Mouse (Mus musculus) NIH3T3 (cell line): ENCODE data around the gene Enah.
A peak's percentile ranks its signal among the peaks of the same experiment; 100 is the strongest.

Experiments
- DNase-seq: peaks from one replicate; pipeline ENCODE4 v3.0.0-alpha.2; 2012; ENCODE audit warnings: low read depth

Enah gene

GRCm38 (mm10) chr1:181963827-181964226 is 56.0 kb downstream of the Enah start:
- peak; percentile 20 for DNase-seq

DNA sequence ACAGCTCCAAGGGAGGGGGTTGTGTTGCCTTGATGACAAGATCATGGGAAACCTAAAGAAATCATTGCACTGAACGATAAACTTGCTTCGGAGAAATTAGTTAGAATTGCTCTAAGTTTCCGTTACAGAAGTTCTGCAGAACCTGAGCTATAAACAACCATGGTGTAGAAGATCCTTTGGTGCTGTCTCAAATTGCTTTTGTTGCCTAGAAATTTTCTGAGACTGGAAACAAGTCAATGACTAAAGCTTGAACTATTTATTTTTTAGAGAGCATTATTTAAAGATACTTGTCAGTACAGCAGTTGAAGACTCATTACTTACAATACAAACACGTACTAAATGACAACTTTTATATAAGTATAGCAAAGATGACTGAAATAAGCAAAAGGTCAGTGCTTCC is 56.4 kb downstream of the Enah start:
- DNase-seq = peak; percentile 48

DNA sequence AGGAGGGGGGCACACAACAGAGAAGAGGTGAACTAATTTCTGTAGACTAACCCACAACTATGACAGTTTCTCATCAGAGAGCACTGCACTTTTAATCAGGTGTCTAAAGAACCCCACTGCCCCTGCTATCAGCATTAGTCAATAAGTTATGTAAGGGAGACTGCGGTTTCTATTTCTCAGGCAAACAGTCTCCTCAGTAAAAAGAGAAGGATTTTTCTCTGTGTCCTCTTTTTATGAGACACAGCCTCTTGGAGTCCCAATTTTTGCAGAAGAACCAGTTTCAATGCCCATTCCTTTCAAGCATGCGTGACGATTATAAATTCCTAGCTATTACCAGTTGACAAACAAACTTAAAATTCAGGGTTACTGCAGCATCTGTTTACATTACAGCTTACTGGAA is 59.4 kb downstream of the Enah start:
- DNase-seq = no peak

- no peak for DNase-seq
These were observed 61.4 kb downstream of the Enah start for GRCm38 (mm10) chr1:181958392-181958791.

GRCm38 (mm10) chr1:181957736-181958135 is 62.1 kb downstream of the Enah start:
- no peak for DNase-seq

DNA sequence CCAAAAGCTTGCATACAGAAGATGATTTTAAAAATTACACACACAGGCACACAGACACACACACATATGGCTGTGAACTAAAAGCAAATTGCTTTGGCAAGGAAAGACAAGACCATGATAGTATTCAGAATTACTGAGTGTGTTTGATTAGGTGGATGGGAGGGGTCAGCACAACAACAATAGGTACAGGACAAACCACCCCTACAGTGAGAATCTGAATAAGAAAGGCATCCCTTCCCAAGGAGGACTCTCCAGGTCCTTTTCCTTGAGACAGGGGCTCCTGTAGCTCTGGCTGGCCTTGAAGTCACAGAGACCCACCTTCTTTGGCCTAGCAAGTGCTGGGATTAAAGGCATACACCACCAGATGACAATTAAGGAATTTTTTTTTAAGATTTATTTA is 66.2 kb downstream of the Enah start:
- no peak for DNase-seq

DNA sequence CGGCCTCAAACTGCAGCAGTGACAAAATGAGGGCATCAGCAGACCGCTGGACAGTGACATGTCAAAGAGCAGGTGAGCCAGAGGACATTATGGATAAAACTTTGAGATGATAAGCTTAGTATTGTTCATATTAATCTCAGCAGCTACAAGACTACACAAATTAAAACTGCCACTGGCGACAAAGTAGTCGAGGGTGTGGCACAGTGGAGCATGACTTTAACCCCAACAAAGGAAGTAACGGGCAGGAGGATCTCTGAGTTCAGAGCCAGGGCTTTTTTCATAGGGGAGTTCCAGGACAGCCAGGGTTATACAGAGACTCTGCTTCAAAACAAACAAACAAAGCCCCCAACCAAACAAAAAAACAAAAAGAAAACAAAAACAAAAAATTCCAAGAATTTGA is 68.5 kb downstream of the Enah start:
- no peak for DNase-seq

DNA sequence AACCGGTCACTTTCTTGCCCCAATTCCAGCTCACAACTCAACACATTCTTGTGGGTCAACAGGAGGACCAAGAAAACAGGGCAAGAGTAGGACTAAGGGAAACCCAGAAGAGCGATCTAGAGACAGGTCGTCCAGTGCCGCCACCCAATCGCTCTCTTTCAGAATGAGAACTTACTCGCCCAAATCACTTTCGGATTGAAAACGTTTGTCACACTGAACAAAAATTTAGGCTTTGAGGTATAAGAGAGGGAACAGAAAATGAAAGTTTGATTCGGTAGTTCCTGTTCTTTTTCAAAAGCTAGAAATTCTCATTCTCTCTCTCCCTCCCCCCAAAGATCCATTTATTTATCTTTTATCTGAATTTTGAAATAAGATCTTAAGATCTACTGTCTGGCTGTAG is 69.1 kb downstream of the Enah start:
- DNase-seq = no peak

GRCm38 (mm10) chr1:181948191-181948590 is 71.6 kb downstream of the Enah start:
- DNase-seq = no peak

DNA sequence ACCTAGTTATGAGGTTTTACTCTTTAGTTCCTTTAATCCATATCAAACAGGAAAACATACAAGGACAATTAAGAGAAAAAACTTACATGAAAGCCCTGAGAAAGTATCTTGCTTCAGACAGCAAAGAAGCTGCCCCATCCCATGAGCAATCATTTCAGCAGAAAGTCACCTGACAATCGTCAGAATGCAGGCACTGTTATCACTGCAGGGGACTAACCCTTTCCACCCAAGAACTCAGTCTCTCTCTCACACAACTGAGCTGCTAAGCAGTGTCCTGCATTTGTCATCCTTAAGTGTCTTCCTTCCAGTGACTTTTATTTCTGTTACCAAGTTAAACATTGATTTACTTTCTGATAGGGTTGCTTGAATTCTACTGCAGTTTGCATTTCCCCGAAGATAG is 82.7 kb downstream of the Enah start:
- no peak for DNase-seq

- DNase-seq = no peak
These were observed 91.4 kb downstream of the Enah start for GRCm38 (mm10) chr1:181928388-181928787.

DNA sequence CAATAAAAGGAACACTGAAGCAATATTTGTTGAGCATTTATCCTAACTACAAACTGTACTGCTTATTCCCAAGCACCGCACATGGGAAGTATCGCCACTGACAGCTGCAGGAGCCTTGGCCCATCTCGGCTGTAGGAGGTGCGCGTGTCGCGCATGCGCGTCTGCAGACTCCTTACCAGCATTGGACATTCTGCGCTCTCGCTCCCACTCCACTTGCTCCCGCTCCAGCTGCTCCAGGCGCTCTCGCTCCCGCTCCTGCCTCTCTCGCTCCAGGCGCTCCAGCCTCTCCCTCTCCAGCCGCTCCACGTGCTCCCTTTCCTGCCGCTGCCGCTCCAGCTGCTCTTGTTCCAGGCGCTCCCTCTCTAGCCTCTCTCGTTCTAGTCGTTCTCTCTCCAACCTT is 96.4 kb downstream of the Enah start:
- no peak for DNase-seq

DNA sequence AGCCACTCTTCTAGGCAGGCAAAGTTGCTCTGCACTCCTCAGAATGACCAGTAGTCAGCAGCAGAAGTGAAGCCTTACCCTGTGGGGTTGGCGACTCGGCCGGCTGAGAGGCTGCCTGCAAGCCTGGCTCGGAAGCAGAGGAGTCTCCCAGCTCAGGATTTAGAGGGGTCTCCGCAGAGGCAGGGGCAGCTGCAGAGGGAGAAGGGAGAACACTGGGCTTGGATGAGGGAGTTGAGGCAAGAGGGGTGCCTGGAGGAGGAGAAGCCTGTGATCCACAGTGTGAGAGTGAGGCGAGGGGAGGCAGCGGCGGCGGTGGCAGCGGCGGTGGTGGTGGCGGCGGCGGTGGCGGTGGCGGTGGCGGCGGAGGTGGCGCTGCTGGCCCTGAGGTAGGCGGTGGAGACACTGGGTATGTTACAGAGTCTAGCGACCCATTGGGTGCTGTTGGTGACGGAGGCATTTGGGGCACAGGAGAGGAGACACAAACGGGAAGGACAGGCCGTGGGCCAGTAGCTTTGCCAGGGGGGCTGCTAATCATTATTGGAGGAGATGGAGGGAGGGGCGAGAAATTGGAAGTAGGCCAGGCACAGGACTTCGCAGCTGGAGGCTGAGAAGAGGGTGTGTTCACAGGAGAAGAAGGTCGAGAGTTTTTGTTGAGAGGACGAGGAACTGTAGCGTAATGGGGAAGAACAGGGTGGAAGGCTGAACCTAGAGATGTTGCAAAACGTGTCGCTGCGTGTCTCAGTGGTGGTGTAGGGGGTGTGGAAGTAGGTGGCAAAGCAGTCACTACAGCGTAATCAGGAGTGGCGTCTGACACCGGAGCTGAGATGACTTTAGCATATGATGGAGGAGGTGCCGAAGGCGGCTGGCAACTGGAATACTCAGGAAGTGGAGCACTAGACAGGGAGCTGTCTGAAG is 98.0 kb downstream of the Enah start:
- no peak for DNase-seq

GRCm38 (mm10) chr1:181911841-181912240 is 107.9 kb downstream of the Enah start:
- DNase-seq = peak; percentile 71

DNA sequence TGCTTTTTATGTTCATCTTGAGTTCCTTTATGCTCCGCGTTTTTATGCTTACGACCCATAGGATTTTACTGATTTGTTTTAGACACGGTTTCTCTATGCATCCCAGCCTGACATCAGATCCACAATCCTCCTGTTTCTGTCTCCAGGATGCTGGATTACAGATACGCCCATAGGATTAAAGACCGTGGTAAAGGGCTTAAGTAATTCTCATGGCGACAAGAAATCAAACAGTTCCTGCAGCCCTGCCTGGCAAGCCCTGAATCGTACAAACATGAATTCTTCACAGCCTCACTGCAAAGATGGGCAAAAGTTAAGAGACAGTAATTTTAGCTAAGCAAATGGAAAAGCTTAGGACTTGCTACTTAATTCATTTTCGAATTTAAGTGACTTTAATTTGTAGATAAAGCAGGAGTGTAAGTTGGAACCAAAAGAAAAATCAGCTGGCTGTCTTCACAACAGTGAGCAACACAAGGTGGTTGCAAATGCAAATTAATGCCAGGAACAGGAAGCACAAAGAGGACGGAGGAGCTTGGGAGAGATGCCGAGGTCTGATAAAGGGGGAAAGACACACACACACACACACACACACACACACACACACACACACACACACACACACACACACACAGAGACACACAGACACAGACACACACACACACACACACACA is 118.0 kb downstream of the Enah start:
- no peak for DNase-seq

GRCm38 (mm10) chr1:181900846-181901245 is 118.9 kb downstream of the Enah start:
- no peak for DNase-seq

GRCm38 (mm10) chr1:181898961-181899360 is 120.8 kb downstream of the Enah start:
- DNase-seq = no peak

DNA sequence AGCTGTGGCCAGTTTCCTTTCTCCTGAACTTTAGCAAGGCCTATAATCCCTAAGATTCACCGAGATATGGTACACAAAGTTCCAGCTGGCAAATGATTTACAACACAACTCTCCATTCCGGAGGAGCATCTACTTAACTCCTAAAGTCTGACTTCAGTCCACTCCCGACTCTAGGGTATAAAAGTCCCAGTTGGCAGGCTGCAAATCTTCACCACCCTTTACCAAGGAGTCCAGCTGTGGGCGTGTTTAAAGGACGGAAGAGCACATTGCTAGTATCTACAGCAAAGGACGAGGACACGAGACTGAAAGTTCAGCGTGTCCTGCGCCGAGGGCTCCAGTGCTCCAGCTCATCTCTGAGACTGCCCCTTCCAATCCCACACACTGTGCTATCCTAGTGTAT is 122.8 kb downstream of the Enah start:
- no peak for DNase-seq

GRCm38 (mm10) chr1:181893721-181894120 is 126.1 kb downstream of the Enah start:
- no peak for DNase-seq

DNA sequence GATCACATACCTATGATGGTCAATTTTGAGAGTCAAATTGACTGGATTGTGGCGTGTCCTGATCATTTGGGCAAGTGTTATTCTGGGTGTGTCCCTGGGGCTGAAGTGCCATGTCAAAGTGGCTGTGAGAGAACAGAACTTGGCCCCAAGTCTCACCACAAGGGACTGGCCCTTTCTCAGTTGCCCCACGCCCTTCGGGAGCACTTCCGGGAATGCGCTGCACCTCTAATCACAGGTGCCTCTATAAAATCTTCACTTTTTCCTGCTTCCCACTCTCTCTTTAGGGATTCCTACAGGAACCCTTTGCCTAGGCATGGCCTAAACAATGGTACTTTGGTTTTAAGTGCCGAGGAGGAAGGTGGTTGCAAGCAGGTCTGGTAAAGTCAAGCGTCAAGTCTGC is 130.1 kb downstream of the Enah start:
- DNase-seq = no peak

GRCm38 (mm10) chr1:181888801-181889200 is 131.0 kb downstream of the Enah start:
- peak; percentile 93 for DNase-seq

GRCm38 (mm10) chr1:181881532-181881931 is 138.3 kb downstream of the Enah start:
- DNase-seq = peak; percentile 59

DNA sequence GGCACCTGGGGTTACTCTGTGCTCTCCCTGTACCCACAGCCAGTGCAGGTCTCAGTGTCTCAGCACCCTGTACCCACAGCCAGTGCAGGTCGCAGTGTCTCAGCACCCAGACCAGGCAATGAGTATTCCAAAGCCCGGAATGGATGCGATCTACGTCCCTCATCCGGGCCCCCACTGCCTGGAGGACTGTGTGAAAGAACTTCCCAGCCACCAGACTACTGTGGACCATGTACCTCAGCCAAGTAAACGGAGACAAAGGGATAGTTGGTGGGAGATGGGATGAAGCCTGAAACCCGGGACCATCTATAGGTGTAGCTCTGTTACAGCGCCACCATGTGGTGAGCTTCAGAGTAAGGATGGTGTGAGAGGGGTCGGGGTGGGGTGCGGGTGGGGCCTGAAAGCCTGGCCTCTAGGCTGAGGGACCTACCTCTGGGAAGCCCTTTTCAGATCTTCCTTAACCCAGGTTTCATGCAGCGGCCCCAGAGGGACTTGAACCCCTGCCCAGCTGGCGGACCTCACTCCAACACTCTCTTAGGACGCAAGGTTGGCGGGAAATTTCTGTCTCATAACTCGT is 139.0 kb downstream of the Enah start:
- DNase-seq = no peak
